Mouse (Mus musculus): ENCODE data around the gene Smo.

Gene Smo

DNA sequence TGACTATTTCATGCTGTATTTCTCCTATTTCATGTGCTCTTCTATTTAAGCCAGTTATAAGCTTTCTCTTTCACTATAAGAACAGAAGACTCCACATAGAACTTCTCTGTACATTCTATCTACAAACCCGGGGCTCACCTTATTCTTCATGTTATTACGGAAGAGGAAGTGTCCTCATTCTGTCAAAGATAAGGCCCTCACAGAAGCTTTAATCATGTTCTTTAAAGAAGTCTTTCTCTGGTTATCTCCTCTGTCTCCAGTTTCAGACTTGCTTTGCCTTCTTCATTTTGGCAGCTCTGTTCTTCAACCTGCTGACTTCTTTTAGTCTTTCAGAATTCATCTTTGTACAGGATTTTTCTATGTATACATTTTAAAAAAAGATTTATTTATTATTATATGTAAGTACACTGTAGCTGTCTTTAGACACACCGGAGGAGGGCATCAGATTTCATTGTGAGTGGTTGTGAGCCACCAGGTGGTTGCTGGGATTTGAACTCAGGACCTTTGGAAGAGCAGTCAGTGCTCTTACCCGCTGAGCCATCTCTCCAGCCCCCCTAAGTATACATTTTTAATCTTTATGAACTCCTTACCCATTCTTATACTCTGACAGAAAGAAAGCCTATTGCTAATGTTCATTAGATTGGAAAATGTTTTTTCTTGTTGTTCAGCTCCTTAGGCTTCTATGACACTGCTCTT is 41.4 kb downstream of the Smo start:
- no peak for DNase-seq

- DNase-seq = no peak
These were observed 41.9 kb downstream of the Smo start for GRCm38 (mm10) chr6:29777238-29777555.

DNA sequence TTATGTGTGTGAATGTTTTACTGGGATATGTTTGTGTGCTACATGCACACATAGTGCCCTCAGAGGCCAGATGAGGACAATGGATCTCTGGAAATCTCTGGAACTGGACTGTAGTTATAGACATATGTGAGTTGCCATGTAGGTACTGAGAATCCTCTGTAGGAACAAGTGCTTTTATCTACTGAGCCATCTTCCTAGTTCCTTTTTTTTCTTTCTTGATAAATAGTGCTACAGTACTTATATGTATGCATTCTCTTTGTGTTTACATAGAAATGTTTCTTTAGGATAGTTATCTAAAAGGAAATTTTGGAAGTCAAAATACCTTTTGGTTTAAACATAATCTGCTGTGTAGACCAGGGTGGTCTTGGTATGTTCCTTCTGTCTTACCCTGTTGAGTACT is 44.8 kb downstream of the Smo start:
- no peak for DNase-seq

- DNase-seq = no peak
These were observed 45.3 kb downstream of the Smo start for GRCm38 (mm10) chr6:29780571-29780970.

- DNase-seq = no peak
These were observed 46.9 kb downstream of the Smo start for GRCm38 (mm10) chr6:29782239-29782638.

- DNase-seq = no peak
These were observed 48.7 kb downstream of the Smo start for GRCm38 (mm10) chr6:29783960-29784359.

GRCm38 (mm10) chr6:29784413-29785021 is 49.2 kb downstream of the Smo start:
- DNase-seq = no peak

- DNase-seq = no peak
These were observed 50.5 kb downstream of the Smo start for GRCm38 (mm10) chr6:29785759-29786158.

DNA sequence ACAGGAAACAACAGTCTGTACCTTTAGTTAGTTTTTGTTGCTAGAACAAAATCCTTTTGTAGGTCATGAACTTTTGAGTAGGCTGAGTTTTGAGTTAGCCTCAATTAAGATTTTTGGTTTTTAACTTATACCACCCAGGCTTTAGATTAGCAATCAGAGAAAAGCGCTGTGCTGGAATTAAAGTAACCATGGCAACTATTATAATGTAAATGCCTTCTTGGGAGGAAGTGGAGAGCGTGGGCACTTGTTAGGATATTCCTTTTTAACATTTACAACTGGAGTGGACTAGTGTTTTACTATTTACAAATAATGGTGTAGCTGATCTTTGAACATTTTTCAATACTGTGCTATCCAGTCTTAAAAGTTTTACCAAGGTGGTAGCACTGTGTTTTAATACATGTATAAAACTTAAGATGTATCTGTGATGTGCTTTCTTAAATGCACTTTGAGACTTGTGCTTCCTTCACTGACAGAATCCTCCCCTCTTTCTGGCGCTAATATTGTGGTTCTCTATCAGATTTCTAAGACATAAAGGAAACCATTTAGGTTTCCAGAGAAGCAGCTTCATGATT is 53.6 kb downstream of the Smo start:
- no peak for DNase-seq

- DNase-seq = no peak
These were observed 54.9 kb downstream of the Smo start for GRCm38 (mm10) chr6:29790014-29790698.

DNA sequence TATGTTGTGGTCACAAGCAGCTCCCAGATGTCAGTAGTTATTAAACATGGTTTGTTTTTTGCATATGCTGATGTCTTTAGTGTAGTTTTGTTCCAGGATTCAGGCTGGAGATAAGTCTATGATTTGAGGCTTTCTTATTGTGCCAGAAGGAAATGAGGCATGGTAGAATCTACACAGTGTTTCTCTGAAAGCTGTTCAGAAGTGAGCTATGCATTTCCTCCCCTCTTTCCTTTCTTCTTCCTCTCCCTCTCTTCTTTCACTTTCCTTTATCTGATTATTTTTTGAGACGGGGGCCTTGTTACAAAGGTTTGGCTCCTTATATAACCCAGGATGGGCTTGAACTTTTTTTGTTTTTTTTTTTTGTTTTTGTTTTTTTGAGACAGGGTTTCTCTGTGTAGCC is 58.2 kb downstream of the Smo start:
- DNase-seq = no peak

DNA sequence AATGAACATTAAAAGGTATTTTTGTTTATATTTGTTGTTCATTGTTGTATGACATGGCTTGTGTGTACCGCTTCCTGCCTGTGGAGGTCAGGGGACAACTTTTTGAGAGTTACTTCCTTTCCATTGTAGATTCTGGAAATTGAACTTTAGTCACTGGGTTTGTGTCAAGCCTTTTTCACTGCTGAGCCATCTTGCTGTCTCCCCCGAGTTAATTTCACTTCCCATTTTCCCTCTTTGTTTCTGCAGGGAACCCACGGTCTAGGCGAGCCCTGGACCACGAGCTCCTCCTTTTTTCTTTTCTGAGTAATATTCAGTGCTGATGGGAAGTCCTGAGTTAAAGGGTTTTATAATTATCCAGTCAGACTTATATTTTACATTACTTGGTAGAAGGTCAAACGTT is 59.3 kb downstream of the Smo start:
- peak in 1 of 2 experiments; percentile 10 for DNase-seq

DNA sequence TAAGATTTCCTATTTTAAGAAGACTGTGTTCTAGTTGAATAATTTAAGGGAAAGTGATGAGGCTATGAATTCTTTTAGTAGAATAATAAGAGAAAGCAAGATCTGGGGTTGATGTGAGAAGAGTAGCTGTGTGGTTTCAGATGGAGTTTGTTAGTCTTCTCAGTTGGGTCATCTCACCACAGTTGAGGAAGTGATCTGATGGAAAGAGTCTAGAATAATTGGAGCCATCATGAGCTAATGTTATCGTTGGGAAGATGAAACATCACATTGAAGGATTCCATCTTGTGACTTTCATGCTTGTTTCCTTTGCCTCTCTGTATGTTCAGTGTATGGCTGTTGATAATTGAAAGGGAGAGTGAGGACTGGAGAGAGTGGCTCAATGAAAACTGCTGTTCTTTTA is 67.7 kb downstream of the Smo start:
- no peak for DNase-seq

DNA sequence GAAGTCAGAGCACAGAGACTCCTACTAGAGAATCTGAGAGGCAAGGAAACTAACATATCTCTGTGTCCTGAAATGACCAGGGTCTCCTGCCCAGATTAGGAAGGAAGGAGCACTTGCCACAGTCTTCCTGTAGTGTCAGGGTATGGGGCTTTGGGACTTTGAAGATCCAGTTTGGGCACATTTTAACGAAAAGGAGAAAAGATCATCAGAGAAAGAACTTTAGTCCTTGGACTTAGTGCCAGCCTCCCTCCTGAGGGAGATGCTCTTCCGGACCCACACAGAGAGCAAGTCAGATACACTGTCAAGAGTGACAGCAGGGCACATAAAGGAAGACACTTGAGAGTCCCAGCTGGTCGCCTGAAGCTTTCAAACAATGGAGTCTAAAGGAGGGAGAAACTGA is 68.7 kb downstream of the Smo start:
- no peak for DNase-seq

GRCm38 (mm10) chr6:29805381-29805780 is 70.1 kb downstream of the Smo start:
- no peak for DNase-seq

Data from B cell, adult 2 months (primary cell).